Mouse (Mus musculus): Measurements from ENCODE around the gene Farsb. TPM values are rescaled to one million over a fixed set of nuclear protein-coding genes. Genes with fewer than 3 reads are reported as not detected.

Gene Farsb
- total RNA-seq, 4 experiments from 2014 or later, result 43.2 to 52.2 (median 49.6) TPM

GRCm38 (mm10) chr1:78420271-78420670, 68.4 kb downstream of the Farsb start:
- no peak for DNase-seq (ENCODE audit: low spot score)

GRCm38 (mm10) chr1:78419593-78419992, 69.1 kb downstream of the Farsb start:
- DNase-seq (ENCODE audit: low spot score), result peak; percentile 68

GRCm38 (mm10) chr1:78417154-78417911, 71.4 kb downstream of the Farsb start:
- no peak for DNase-seq (ENCODE audit: low spot score)

GRCm38 (mm10) chr1:78414421-78414820, 74.3 kb downstream of the Farsb start:
- DNase-seq (ENCODE audit: low spot score), result no peak

- DNase-seq (ENCODE audit: low spot score), result no peak
Measured at GRCm38 (mm10) chr1:78412668-78413067, 76.0 kb downstream of the Farsb start.

- DNase-seq (ENCODE audit: low spot score), result no peak
Measured at GRCm38 (mm10) chr1:78409396-78409795, 79.3 kb downstream of the Farsb start.

GRCm38 (mm10) chr1:78401413-78401812, 87.3 kb downstream of the Farsb start:
- DNase-seq (ENCODE audit: low spot score), result no peak

- DNase-seq (ENCODE audit: low spot score), result no peak
Measured at GRCm38 (mm10) chr1:78399755-78400154, 88.9 kb downstream of the Farsb start.

GRCm38 (mm10) chr1:78396320-78396913, 92.3 kb downstream of the Farsb start:
- no peak for DNase-seq (ENCODE audit: low spot score)

- DNase-seq (ENCODE audit: low spot score), result no peak
Measured at GRCm38 (mm10) chr1:78395737-78396136, 93.0 kb downstream of the Farsb start.

GRCm38 (mm10) chr1:78395191-78395735, 93.4 kb downstream of the Farsb start:
- DNase-seq (ENCODE audit: low spot score), result no peak

- DNase-seq (ENCODE audit: low spot score), result no peak
Measured at GRCm38 (mm10) chr1:78388848-78389247, 99.8 kb downstream of the Farsb start.

- DNase-seq (ENCODE audit: low spot score), result no peak
Measured at GRCm38 (mm10) chr1:78387854-78388253, 100.8 kb downstream of the Farsb start.

GRCm38 (mm10) chr1:78380950-78381349, 107.7 kb downstream of the Farsb start:
- DNase-seq (ENCODE audit: low spot score), result no peak

GRCm38 (mm10) chr1:78375058-78375457, 113.6 kb downstream of the Farsb start:
- DNase-seq (ENCODE audit: low spot score), result no peak

- DNase-seq (ENCODE audit: low spot score), result no peak
Measured at GRCm38 (mm10) chr1:78373836-78374235, 114.9 kb downstream of the Farsb start.

GRCm38 (mm10) chr1:78372316-78372715, 116.4 kb downstream of the Farsb start:
- no peak for DNase-seq (ENCODE audit: low spot score)

GRCm38 (mm10) chr1:78371569-78372236, 117.0 kb downstream of the Farsb start:
- DNase-seq (ENCODE audit: low spot score), result peak; percentile 21

GRCm38 (mm10) chr1:78370121-78370520, 118.6 kb downstream of the Farsb start:
- DNase-seq (ENCODE audit: low spot score), result no peak
